Mouse (Mus musculus) gastrocnemius, adult 18-20 months (tissue): Measurements from ENCODE around the gene Pcnx2. TPM values are rescaled to one million over a fixed set of nuclear protein-coding genes. Genes with fewer than 3 reads are reported as not detected.

Experiments
- DNase-seq: peaks from one replicate; pipeline ENCODE4 v3.0.0; 2021; ENCODE audit warnings: low spot score
- total RNA-seq, 2 experiments: library from RNA; stranded (reverse); gene quantifications; 2 replicates each; pipeline ENCODE4 v1.2.3; 2021

The Pcnx2 gene
- total RNA-seq, 2 experiments from 2014 or later: 0.21 to 0.48 TPM

GRCm38 (mm10) chr8:125716613-125717012 is 181.5 kb downstream of the Pcnx2 start:
- DNase-seq: no peak

GRCm38 (mm10) chr8:125716211-125716610 is 181.9 kb downstream of the Pcnx2 start:
- no peak for DNase-seq

- DNase-seq: no peak
Observed at GRCm38 (mm10) chr8:125711514-125711913, 186.6 kb downstream of the Pcnx2 start.

GRCm38 (mm10) chr8:125709171-125709570 is 188.9 kb downstream of the Pcnx2 start:
- no peak for DNase-seq

GRCm38 (mm10) chr8:125705816-125706215 is 192.3 kb downstream of the Pcnx2 start:
- no peak for DNase-seq

DNA sequence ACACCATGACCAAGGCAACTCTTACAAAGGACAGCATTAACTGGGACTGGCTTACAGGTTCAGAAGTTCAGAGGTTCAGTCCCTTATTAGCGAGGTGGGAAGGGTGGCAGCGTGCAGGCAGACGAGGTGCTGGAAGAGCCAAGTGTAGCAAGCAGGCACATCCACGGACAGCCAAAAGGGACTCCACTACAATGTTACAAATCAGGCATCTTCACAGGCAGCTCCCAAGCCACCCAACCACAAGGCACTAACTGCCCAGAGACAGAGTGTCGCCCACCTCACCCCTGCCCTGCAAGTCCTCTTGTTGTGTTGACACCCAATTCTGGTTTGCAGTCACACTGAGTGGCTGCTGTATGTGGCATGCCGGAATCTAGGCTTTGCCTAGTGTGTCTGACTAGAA is 193.7 kb downstream of the Pcnx2 start:
- DNase-seq: no peak

GRCm38 (mm10) chr8:125702868-125703473 is 195.1 kb downstream of the Pcnx2 start:
- no peak for DNase-seq

Other genes with a start within 250 kb of the Pcnx2 start
- 1 to 10 TPM; 2.0 to 2.6 TPM for gene Map10, start 228.5 kb downstream of the Pcnx2 start, total RNA-seq
- gene Ntpcr, start 168.4 kb downstream of the Pcnx2 start, total RNA-seq: 10 to 100 TPM in 1 of 2 experiments, 1 to 10 TPM in 1; 9.9 to 10.2 TPM
- gene Map3k21, start 12.1 kb upstream of the Pcnx2 start, total RNA-seq: under 1 TPM; 0.05 to 0.26 TPM
- under 1 TPM; 0.19 to 0.46 TPM for gene Kcnk1, start 96.9 kb upstream of the Pcnx2 start, total RNA-seq